Mouse (Mus musculus): ENCODE data around the gene Cela3b. TPM values are rescaled to one million over a fixed set of nuclear protein-coding genes. Genes with fewer than 3 reads are reported as not detected.

Gene Cela3b
- polyA plus RNA-seq, 1 experiment from 2014 or later: not detected

DNA sequence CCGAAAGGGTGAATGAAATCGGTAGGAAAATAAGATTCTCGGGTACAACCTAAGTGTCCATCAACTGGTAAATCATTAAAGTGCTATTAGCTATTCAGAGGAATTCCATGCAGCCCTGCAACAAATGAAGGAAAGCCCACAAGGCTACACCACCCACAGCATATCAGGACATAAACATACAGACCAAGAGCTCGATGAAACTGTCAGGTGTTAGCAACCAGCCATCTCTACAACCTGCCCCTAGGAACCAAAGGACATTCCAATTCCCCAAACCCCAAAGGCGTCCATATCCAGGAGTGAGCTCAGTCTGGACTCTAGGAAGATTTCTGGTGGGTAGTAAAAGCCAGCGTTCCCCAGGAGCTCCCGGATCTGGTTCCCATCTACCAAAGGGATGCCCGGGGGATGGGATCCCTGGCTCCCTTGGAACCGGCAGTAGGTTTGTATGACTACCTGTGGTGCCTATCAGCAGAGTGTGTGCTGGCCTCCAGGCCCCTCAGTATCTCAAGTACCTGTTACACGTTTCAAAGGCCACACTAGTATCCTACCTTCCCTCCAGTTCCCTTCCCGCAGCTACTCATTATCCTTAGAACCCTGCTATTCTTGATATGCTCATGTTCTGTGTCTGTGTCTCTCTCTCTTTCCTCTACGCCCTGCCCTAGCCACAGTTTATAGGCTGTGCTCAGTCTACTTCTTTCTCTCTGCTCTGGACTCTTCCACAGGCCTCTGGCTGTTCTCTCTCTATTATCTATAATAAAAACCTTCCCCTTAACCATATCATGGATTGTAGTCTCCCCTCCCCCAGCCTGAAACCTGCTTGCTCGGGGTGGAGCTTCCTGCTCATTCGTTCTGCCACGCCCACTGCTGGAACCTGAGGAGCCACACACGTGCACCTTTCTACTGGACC is 49.4 kb downstream of the Cela3b start:
- no peak overlapping the region for H3K4me2 ChIP-seq (ENCODE audit: low read length)
- no peak for ATAC-seq

DNA sequence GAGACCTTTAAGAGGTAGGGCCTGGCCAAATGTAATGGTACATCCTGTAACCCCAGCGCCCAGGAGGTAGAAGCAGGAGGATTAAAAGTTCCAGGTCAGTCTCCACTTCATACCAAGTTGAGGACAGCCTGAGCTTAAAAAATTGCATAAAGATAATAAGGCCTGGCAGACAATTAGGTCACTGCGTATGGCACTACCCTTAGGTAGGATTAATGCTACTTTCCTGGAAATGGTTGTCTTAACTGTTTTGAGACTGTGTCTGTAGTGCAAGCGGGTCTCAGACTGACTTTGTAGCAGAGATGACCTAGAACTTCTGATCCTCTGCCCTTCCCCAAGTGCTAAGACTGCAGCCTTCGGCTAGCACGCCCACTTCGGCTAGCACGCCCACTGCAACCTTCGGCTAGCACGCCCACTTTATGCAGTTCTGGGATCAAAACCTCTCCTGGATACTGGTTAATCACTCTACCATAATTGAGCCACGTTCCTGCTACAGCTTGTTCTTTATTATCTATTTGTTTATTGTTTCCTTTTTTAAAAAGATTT is 50.6 kb downstream of the Cela3b start:
- H3K36me3 ChIP-seq (ENCODE audit: control insufficient read depth, insufficient read depth): no peaks in the 10 kb centered on the region
- H3K9ac ChIP-seq (replicated peaks; ENCODE audit: low read depth, low read length): no peak overlapping the region
- H3K4me2 ChIP-seq (ENCODE audit: low read length): no peak overlapping the region
- H3K4me1 ChIP-seq (replicated peaks; ENCODE audit: control insufficient read depth, insufficient read depth, low read length): no peaks in the 10 kb centered on the region
- no peak overlapping the region for H3K4me3 ChIP-seq (replicated peaks; ENCODE audit: low read length)
- H3K9me3 ChIP-seq (ENCODE audit: control insufficient read depth, low read length): no peaks in the 10 kb centered on the region
- WGBS: 85% methylated on average over 10 of the region's 10 CpGs
- no peaks in the 10 kb centered on the region for H3K27me3 ChIP-seq (replicated peaks; ENCODE audit: control insufficient read depth, insufficient read depth, low read length)
- ATAC-seq: no peak
- no peak overlapping the region for H3K27ac ChIP-seq (ENCODE audit: low read length)

More for the DNA sequence above, 49.4 kb downstream of the Cela3b start:
- no peaks in the 10 kb centered on the region for H3K27me3 ChIP-seq (replicated peaks; ENCODE audit: control insufficient read depth, insufficient read depth, low read length)
- no peak overlapping the region for H3K27ac ChIP-seq (ENCODE audit: low read length)
- no peak overlapping the region for H3K4me3 ChIP-seq (replicated peaks; ENCODE audit: low read length)
- H3K4me1 ChIP-seq (replicated peaks; ENCODE audit: control insufficient read depth, insufficient read depth, low read length): no peaks in the 10 kb centered on the region
- H3K36me3 ChIP-seq (ENCODE audit: control insufficient read depth, insufficient read depth): no peaks in the 10 kb centered on the region
- WGBS: 42% methylated on average over 14 of the region's 16 CpGs
- H3K9ac ChIP-seq (replicated peaks; ENCODE audit: low read depth, low read length): no peak overlapping the region
- no peaks in the 10 kb centered on the region for H3K9me3 ChIP-seq (ENCODE audit: control insufficient read depth, low read length)

DNA sequence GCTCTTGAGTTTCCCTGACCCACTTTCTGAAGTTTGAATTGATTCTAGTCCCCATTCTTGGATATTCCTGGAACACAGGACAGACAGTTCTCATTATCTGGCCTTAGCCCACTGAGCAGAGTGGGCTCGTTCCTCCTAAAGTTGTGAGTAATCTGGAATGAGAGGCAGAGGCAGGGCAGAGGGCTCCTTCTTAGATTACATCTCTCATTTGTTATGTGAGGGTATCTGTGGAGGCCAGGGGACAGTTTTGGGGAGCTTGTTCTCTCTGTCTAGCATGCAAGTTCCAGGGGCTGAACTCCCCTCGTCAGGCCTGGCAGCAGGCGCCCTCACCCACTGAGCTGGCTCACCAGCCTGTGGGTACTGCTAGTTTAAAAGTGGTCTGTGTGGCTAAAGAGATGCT is 51.3 kb downstream of the Cela3b start:
- H3K9ac ChIP-seq (replicated peaks; ENCODE audit: low read depth, low read length): no peak overlapping the region
- H3K9me3 ChIP-seq (ENCODE audit: control insufficient read depth, low read length): no peaks in the 10 kb centered on the region
- H3K36me3 ChIP-seq (ENCODE audit: control insufficient read depth, insufficient read depth): no peaks in the 10 kb centered on the region
- no peak for ATAC-seq
- no peaks in the 10 kb centered on the region for H3K27me3 ChIP-seq (replicated peaks; ENCODE audit: control insufficient read depth, insufficient read depth, low read length)
- no peaks in the 10 kb centered on the region for H3K4me1 ChIP-seq (replicated peaks; ENCODE audit: control insufficient read depth, insufficient read depth, low read length)
- no peak overlapping the region for H3K27ac ChIP-seq (ENCODE audit: low read length)
- no peak overlapping the region for H3K4me3 ChIP-seq (replicated peaks; ENCODE audit: low read length)
- WGBS: 78% methylated on average over 3 of the region's 3 CpGs
- no peak overlapping the region for H3K4me2 ChIP-seq (ENCODE audit: low read length)

DNA sequence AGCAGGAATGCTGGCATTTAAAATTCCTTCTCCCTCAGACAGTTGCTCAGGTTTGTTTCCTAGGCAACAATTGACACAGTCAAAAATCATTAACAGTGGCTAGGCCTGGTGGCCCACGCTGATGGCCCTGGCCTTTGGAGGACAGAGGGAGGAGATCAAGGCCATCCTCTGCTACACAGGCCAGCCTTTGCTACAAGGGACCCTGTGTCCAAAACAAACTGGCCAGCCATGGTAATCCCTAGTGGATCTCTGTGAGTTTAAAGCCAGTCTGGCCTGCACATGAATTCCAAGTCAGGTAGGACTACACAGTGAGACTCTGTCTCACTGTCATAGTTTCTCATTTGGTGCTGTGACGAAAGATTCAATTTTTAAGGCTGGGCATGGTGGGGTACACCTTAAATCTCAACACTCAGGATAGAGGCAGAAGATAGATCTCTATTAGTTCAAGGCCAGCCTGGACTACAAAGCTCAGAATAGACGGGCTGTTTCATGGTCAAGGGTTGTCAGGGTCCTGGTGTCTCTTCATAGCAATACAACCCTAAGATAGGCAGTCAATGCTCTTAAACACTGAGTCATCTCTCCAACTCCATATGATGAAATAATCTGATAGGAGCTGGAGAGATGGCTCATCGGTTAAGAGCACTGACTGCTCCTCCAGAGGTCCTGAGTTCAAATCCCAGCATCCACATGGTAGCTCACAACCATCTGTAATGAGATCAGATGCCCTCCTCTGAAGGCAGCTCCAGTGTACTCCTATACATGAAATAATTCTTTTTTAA is 52.6 kb downstream of the Cela3b start:
- Histone ChIP-seq H3K4me2 (ENCODE audit: low read length) (no peak overlapping the region), H3K27ac (ENCODE audit: low read length) (no peak overlapping the region), H3K27me3 (replicated peaks; ENCODE audit: control insufficient read depth, insufficient read depth, low read length) (no peaks in the 10 kb centered on the region), H3K9ac (replicated peaks; ENCODE audit: low read depth, low read length) (no peak overlapping the region), H3K9me3 (ENCODE audit: control insufficient read depth, low read length) (no peaks in the 10 kb centered on the region), H3K36me3 (ENCODE audit: control insufficient read depth, insufficient read depth) (no peaks in the 10 kb centered on the region), H3K4me1 (replicated peaks; ENCODE audit: control insufficient read depth, insufficient read depth, low read length) (no peaks in the 10 kb centered on the region), H3K4me3 (replicated peaks; ENCODE audit: low read length) (no peak overlapping the region)
- WGBS: 81% methylated on average over 4 of the region's 4 CpGs
- ATAC-seq: no peak

DNA sequence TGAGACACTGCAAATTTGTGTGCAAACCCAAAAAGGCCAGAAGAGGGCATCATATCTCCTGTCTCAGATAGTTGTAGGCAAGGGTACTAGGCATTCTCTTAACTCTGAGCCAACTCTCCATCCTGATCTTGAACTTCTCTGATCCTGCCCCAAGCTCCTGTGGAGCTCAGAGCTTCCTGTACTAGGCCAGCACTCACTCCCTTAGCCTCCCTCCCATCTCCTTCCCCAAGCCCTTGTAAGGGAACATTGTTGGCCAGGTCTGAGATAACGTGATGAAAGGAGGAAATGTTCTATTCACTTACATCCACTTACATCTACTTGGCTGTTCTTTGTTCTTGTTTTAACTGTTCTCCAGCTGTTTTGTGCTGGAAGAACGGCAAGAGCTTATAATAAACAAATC is 53.6 kb downstream of the Cela3b start:
- Histone ChIP-seq H3K27ac (ENCODE audit: low read length) (no peak overlapping the region), H3K36me3 (ENCODE audit: control insufficient read depth, insufficient read depth) (no peaks in the 10 kb centered on the region), H3K4me3 (replicated peaks; ENCODE audit: low read length) (no peak overlapping the region), H3K9me3 (ENCODE audit: control insufficient read depth, low read length) (no peaks in the 10 kb centered on the region), H3K9ac (replicated peaks; ENCODE audit: low read depth, low read length) (no peak overlapping the region), H3K4me2 (ENCODE audit: low read length) (no peak overlapping the region), H3K4me1 (replicated peaks; ENCODE audit: control insufficient read depth, insufficient read depth, low read length) (no peaks in the 10 kb centered on the region), H3K27me3 (replicated peaks; ENCODE audit: control insufficient read depth, insufficient read depth, low read length) (no peaks in the 10 kb centered on the region)
- ATAC-seq: no peak
- 68% methylated on average over 2 of the region's 2 CpGs for WGBS

DNA sequence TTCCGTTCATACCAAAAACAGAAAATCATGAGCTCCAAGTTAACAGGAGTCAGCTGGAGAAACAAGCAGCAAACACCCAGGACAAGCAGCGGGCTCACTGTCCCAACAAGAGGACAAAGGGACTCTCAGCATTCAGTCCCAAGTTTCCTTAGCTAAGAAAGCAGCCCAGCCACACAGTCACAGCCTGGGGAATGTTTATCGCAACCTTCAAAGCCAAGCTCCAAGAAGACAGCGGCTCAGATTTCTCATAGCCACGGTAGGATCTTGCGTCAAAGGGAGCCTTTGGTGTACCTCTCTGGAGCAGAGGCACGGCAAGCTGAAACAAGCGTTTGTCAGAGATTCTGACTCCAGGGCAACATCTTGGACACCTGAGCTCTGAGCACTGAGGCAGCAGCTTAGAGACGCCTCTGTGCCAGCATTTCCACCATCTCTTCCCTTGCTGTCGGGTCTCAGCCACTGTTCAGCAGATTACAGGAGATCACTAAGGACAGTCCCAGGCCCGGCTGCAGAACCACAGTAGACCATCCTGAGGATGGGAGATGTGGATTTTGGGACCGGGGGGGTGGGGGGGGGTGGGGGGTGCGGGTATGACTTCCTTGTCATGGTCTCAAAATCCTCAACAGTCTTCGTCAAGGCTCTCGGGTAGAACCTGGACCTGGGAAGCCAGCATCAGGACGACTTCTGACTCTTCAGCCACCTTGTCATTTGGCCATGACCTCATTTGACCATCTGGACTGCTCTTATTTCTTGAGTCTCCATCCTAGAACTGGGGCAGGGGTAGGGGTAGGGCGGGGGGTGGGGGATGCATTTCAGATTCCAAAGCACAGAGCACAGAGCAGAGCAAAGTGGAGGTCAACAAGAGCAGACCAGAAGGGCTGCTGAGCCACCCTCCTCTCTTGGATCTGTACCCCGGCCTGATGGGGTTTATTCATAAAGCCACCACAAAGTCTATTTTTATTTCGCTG is 54.7 kb downstream of the Cela3b start:
- H3K36me3 ChIP-seq (ENCODE audit: control insufficient read depth, insufficient read depth): no peaks in the 10 kb centered on the region
- no peaks in the 10 kb centered on the region for H3K27me3 ChIP-seq (replicated peaks; ENCODE audit: control insufficient read depth, insufficient read depth, low read length)
- H3K4me2 ChIP-seq (ENCODE audit: low read length): no peak overlapping the region
- no peak overlapping the region for H3K27ac ChIP-seq (ENCODE audit: low read length)
- H3K4me1 ChIP-seq (replicated peaks; ENCODE audit: control insufficient read depth, insufficient read depth, low read length): peaks cover under 1% of the 10 kb centered on the region
- H3K9ac ChIP-seq (replicated peaks; ENCODE audit: low read depth, low read length): no peak overlapping the region
- ATAC-seq: no peak
- 58% methylated on average over 19 of the region's 19 CpGs for WGBS
- no peaks in the 10 kb centered on the region for H3K9me3 ChIP-seq (ENCODE audit: control insufficient read depth, low read length)
- H3K4me3 ChIP-seq (replicated peaks; ENCODE audit: low read length): no peak overlapping the region

DNA sequence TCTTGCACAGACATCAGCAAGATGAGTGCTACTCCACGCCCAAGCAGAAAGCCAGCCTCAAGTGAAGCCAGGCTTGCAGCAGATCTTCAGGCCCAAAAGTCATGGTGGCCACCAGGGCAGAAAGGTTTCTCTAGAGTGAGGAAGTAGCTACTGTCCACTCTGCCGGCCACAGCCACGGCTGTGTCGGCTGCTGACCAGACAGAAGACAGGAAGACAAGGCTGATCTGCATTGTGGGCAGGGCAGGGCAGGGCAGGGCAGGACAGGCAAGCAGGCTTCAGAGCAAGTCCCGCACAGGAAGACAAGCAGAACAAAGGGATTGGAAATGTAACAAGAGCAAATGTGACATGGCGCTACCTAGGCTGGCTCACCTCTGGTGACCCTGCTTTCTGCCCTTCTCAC is 56.6 kb downstream of the Cela3b start:
- WGBS: 72% methylated on average over 6 of the region's 6 CpGs

DNA sequence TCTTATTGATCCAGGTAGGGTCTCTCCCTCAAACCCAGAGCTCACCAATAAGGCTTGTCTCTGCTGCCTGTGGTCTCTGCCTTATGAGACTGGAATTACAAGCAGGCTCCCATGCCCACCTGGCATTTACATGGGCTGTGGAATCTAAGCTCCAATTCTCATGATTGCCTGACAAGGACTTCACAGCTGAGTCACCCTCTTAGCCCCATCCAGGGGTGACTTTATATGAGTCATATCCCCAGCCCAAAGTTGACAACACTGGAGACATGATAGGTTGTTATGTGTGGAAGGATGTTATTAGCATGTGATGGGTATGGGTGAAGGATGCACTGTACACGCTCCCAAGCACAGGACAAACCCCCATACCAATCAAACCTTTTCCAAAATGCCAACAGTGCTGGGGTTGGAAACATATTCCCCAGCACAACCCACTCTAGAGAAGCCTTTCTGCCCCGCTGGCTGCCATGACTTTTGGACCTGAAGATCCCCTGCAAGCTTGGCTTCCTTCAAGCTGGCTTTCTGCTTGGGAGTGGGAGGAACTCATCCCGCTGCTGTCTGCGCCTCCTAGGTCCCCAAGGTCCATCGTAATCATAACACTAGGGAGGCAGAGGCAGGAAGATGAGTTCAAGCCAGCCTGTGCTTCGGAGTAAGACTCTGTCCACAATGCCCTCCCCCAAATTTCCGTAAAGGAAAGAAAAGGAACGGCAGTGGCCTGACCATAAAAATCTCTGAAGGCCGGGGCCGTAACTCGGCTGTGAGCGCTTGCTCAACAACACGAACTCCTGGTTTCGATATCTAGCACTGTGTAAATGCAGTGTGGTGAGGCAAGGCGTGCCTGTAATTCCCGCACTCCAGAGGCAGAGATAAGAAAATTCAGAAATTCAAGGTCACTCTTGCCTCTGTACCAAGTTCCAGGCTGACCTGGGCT is 58.5 kb downstream of the Cela3b start:
- WGBS: 92% methylated on average over 16 of the region's 16 CpGs
- no peaks in the 10 kb centered on the region for H3K36me3 ChIP-seq (ENCODE audit: control insufficient read depth, insufficient read depth)

More for the DNA sequence above, 56.6 kb downstream of the Cela3b start:
- Histone ChIP-seq H3K4me2 (ENCODE audit: low read length) (no peak overlapping the region), H3K36me3 (ENCODE audit: control insufficient read depth, insufficient read depth) (no peaks in the 10 kb centered on the region), H3K27ac (ENCODE audit: low read length) (no peak overlapping the region), H3K9ac (replicated peaks; ENCODE audit: low read depth, low read length) (no peak overlapping the region), H3K9me3 (ENCODE audit: control insufficient read depth, low read length) (no peaks in the 10 kb centered on the region), H3K4me3 (replicated peaks; ENCODE audit: low read length) (no peak overlapping the region), H3K27me3 (replicated peaks; ENCODE audit: control insufficient read depth, insufficient read depth, low read length) (no peaks in the 10 kb centered on the region), H3K4me1 (replicated peaks; ENCODE audit: control insufficient read depth, insufficient read depth, low read length) (peaks cover 10% of the 10 kb centered on the region)
- no peak for ATAC-seq

More for the DNA sequence above, 58.5 kb downstream of the Cela3b start:
- Histone ChIP-seq H3K4me3 (replicated peaks; ENCODE audit: low read length) (no peak overlapping the region), H3K27me3 (replicated peaks; ENCODE audit: control insufficient read depth, insufficient read depth, low read length) (no peaks in the 10 kb centered on the region), H3K9me3 (ENCODE audit: control insufficient read depth, low read length) (no peaks in the 10 kb centered on the region), H3K4me2 (ENCODE audit: low read length) (no peak overlapping the region), H3K27ac (ENCODE audit: low read length) (no peak overlapping the region), H3K9ac (replicated peaks; ENCODE audit: low read depth, low read length) (no peak overlapping the region), H3K4me1 (replicated peaks; ENCODE audit: control insufficient read depth, insufficient read depth, low read length) (peaks cover 10% of the 10 kb centered on the region)
- no peak for ATAC-seq
